Mouse (Mus musculus): ENCODE results near the gene Haspin. TPM values are rescaled to one million over a fixed set of nuclear protein-coding genes. Genes with fewer than 3 reads are reported as not detected.

The Haspin gene
- total RNA-seq (2012; rRNA removed) = 22.9 and 26.9 TPM in 2 replicates
- 10 to 100 TPM in 1 of 2 experiments, not detected in 1; 28.3 TPM for polyA plus RNA-seq (2012; ENCODE audit: insufficient read depth in 1 of 2, insufficient read length in 2 of 2, low read depth in 1 of 2, low replicate concordance in 2 of 2, missing spikeins in 1 of 2)

DNA sequence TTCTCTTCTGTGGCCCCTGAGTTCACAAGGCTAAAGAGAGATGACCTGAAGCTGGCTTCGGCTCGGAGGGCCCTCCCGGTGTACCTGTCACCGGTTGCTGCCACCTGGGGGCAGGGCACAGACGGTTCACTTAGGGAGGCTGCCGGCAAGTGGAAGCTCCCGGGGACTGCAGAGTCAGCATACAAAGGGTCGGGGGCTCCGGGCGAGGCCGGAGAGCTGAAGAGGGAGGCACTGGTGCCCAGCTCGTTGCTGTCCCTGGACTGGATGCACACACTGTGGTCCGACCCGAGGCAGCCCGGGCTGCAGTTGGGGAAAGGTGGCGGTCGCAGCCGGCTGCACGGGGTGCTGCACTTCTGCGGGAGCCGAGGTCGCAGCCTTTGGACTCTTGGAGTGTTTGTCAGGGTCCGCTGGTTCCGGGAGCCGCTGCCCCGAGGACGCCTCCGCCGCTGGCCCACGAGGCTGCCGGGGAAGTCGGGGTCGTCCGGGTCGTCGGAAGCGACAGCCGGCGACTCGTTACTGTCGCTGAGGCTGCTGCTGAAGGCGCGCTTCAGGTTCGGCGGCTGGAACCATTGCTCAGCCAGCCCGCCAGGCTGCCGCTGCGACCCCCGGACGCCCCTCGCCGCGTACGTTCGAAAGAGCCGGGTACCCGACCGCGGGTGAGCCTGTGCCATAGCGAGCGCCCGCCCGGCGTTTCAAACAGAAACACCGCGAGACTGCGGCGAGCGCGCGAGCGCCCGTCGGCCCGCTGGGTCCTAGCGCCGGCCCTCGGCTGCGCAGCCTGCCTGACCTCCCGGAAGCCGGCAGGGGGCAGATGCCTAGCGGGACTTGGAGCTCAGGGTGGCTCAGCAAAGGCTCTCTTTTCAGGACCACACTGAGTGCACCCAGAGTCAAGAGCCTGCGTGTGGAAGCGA lies at the start of gene Haspin:
Gene Haspin, minus strand, starts transcription at position 704 of the 911 bp plus-strand sequence.
- H3K4me1 ChIP-seq (ENCODE audit: control insufficient read depth in 1 of 2, insufficient read depth in 2 of 2, low read length in 2 of 2) = peaks cover 0 to 37% of the 10 kb centered on the region in 2 experiments; a peak in 3 of 4 replicates
- no peak for TF ChIP-seq ZKSCAN1 (IDR thresholded peaks at IDR 0.05; ENCODE audit: low read depth, low read length)
- no peak for TF ChIP-seq MYB (IDR thresholded peaks at IDR 0.05; ENCODE audit: low read depth, low read length)
- no peak for TF ChIP-seq MAX (IDR thresholded peaks at IDR 0.05; ENCODE audit: low read length)
- TF ChIP-seq TCF12 (IDR thresholded peaks at IDR 0.05; ENCODE audit: low read depth, low read length) = peak; percentile 56; the same call in 1 of the 2 replicates
- TF ChIP-seq MXI1 (IDR thresholded peaks at IDR 0.05; ENCODE audit: low read depth, low read length) = peak; percentile 77
- peak; percentile 10; the same call in 1 of the 2 replicates for TF ChIP-seq MAFK (IDR thresholded peaks at IDR 0.05; ENCODE audit: borderline replicate concordance, low read depth, low read length)
- TF ChIP-seq BHLHE40 (IDR thresholded peaks at IDR 0.05; ENCODE audit: borderline replicate concordance, low read depth, low read length) = no peak
- peak; percentile 89 for TF ChIP-seq HCFC1 (IDR thresholded peaks at IDR 0.05; ENCODE audit: low read depth, low read length)
- peak; percentile 28; the same call in 1 of the 2 replicates for TF ChIP-seq CHD1 (IDR thresholded peaks at IDR 0.05; ENCODE audit: low read depth, low read length)
- peak; percentile 11; the same call in 1 of the 2 replicates for TF ChIP-seq ETS1 (IDR thresholded peaks at IDR 0.05; ENCODE audit: low read depth, low read length)
- no peak for TF ChIP-seq GATA1 (IDR thresholded peaks at IDR 0.05; ENCODE audit: low read depth, low read length)
- TF ChIP-seq E2F4 (IDR thresholded peaks at IDR 0.05; ENCODE audit: borderline replicate concordance, low read depth, low read length) = peak; percentile 44; the same call in 1 of the 2 replicates
- peak; percentile 74; the same call in 1 of the 2 replicates for TF ChIP-seq ELF1 (IDR thresholded peaks at IDR 0.05; ENCODE audit: low read depth, low read length)
- peak; percentile 95 for TF ChIP-seq SIN3A (IDR thresholded peaks at IDR 0.05; ENCODE audit: low read length)
- no peak for TF ChIP-seq POLR2AphosphoS5 (IDR thresholded peaks at IDR 0.05; ENCODE audit: borderline replicate concordance, low read depth, low read length)
- TF ChIP-seq ZNF384 (IDR thresholded peaks at IDR 0.05; ENCODE audit: low read depth, low read length) = no peak
- no peak; the same call in 1 of the 2 replicates for TF ChIP-seq ZC3H11A (IDR thresholded peaks at IDR 0.05; ENCODE audit: low read depth, low read length)
- no peak for TF ChIP-seq MEF2A (IDR thresholded peaks at IDR 0.05; ENCODE audit: extremely low read depth, insufficient replicate concordance, low read depth, low read length, poor library complexity, severe bottlenecking)
- TF ChIP-seq KAT2A (conservative IDR thresholded peaks at IDR 0.05; ENCODE audit: low read depth, low read length) = no peak; the same call in 1 of the 2 replicates
- 0 out of 2 replicates have a peak, but pooled peaks have one; percentile 35 for TF ChIP-seq MAZ (IDR thresholded peaks at IDR 0.05; ENCODE audit: low read depth, low read length)
- no peak for TF ChIP-seq USF2 (IDR thresholded peaks at IDR 0.05; ENCODE audit: borderline replicate concordance in 1 of 2, insufficient read depth in 1 of 2, low read depth in 1 of 2, low read length in 2 of 2)
- peak; percentile 83 for TF ChIP-seq ZMIZ1 (IDR thresholded peaks at IDR 0.05; ENCODE audit: low read depth, low read length)
- TF ChIP-seq NRF1 (IDR thresholded peaks at IDR 0.05; ENCODE audit: insufficient read depth, low read depth, low read length, poor library complexity, severe bottlenecking) = peak; percentile 46; the same call in 1 of the 2 replicates
- peak; percentile 52; the same call in 1 of the 2 replicates for TF ChIP-seq POLR2AphosphoS2 (IDR thresholded peaks at IDR 0.05; ENCODE audit: low read length)
- TF ChIP-seq USF1 (IDR thresholded peaks at IDR 0.05; ENCODE audit: low read depth, low read length) = no peak
- peak; percentile 80 to 100 (median 96) for TF ChIP-seq CTCF (IDR thresholded peaks at IDR 0.05 in 2 of 3, conservative IDR thresholded peaks at IDR 0.05 in 1 of 3; ENCODE audit: control insufficient read depth in 1 of 3, insufficient read depth in 1 of 3, low read depth in 2 of 3, low read length in 3 of 3, poor library complexity in 1 of 3, severe bottlenecking in 1 of 3)
- TF ChIP-seq TAL1 (IDR thresholded peaks at IDR 0.05; ENCODE audit: low read length) = no peak
- TF ChIP-seq JUND (IDR thresholded peaks at IDR 0.05; ENCODE audit: low read depth, low read length) = no peak
- 0 out of 2 replicates have a peak, but pooled peaks have one; percentile 8 for TF ChIP-seq MYC (IDR thresholded peaks at IDR 0.05; ENCODE audit: low read depth, low read length)
- peak; percentile 94 to 96 for TF ChIP-seq POLR2A (IDR thresholded peaks at IDR 0.05; ENCODE audit: control insufficient read depth in 1 of 2, insufficient read depth in 1 of 2, low read depth in 1 of 2, low read length in 2 of 2, poor library complexity in 1 of 2)
- TF ChIP-seq RCOR1 (IDR thresholded peaks at IDR 0.05; ENCODE audit: low read depth, low read length) = no peak
- TF ChIP-seq SMC3 (IDR thresholded peaks at IDR 0.05; ENCODE audit: low read depth, low read length) = peak; percentile 87
- peak; percentile 69 for TF ChIP-seq RAD21 (IDR thresholded peaks at IDR 0.05; ENCODE audit: low read depth, low read length)

More for the DNA sequence above, at the start of gene Haspin:
- peak within 1 kb of the TSS; percentile 87 to 97 for H3K4me3 ChIP-seq (ENCODE audit: control insufficient read depth in 1 of 2, insufficient read depth in 1 of 2, low read depth in 2 of 2, low read length in 2 of 2)
- H3K27ac ChIP-seq (ENCODE audit: control insufficient read depth, low read depth, low read length) = peak within 1 kb of the TSS; percentile 64
- H3K9ac ChIP-seq (ENCODE audit: control insufficient read depth, low read depth, low read length, poor library complexity, severe bottlenecking) = peak within 1 kb of the TSS; percentile 97
- H3K36me3 ChIP-seq (ENCODE audit: control insufficient read depth in 1 of 2, insufficient read depth in 2 of 2, low read length in 2 of 2) = peaks cover 0 to 34% of the 10 kb centered on the region in 2 experiments; a peak in 3 of 4 replicates
- no peaks in the 10 kb centered on the region for H3K27me3 ChIP-seq (ENCODE audit: control insufficient read depth in 1 of 2, insufficient read depth in 2 of 2, low read length in 2 of 2)
- peaks cover 49% of the 10 kb centered on the region for H3K79me2 ChIP-seq (ENCODE audit: control insufficient read depth, insufficient read depth, low read length, poor library complexity)
- H3K9me3 ChIP-seq (replicated peaks; ENCODE audit: insufficient read depth, low read length) = no peaks in the 10 kb centered on the region
- DNase-seq (ENCODE audit: low read depth, low spot score) = peak; percentile 97
